Mouse (Mus musculus): ENCODE results near the gene Abca4. TPM values are rescaled to one million over a fixed set of nuclear protein-coding genes. Genes with fewer than 3 reads are reported as not detected.

Abca4 gene
- polyA plus RNA-seq, 1 experiment from 2014 or later: 3.1 TPM

DNA sequence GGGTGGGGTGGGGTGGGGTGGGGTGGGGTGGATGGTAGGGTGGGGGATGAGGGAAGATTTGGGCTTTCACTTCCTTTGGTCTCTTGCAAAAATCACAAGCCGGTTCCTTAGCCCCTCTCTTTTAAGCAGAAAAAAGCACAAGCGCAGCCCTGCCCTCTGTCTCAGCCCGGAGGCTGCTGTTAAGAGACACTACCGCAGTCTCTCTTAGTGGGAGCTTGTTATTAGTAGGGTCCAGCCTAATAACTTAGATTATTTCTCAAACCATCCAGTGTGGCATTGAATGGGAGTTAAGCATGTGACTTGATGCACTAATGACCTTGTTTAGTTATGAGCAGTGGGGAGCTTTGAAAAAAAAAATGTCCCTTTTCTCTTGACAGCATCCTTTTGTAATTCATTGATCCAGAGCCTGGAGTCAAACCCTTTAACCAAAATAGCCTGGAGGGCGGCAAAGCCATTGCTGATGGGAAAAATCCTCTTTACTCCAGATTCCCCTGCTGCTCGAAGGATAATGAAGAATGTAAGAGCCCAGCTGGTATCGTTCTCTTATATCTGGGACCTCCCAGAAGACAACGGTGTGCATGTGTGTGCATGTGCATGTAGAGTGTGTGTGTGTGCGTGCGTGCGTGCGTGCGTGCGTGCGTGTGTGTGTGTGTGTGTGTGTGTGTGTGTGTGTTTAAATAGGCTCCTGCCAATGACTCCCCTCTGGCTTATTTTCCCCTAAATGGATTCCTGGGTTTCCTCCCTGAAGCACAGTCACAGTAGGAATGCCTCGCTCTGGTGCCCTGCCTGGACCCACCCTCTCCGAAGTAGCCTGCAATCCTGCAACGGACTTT is 41.1 kb downstream of the Abca4 start:
- Histone ChIP-seq H3K9me3 (replicated peaks; ENCODE audit: control insufficient read depth, low read length) (no peaks in the 10 kb centered on the region), H3K27me3 (ENCODE audit: control insufficient read depth, insufficient read depth, low read length) (no peaks in the 10 kb centered on the region), H3K4me1 (ENCODE audit: control insufficient read depth, insufficient read depth, low read length) (peaks cover 7% of the 10 kb centered on the region), H3K27ac (ENCODE audit: low read depth, low read length) (no peak overlapping the region), H3K4me2 (no peak overlapping the region), H3K9ac (ENCODE audit: low read depth, low read length) (no peak overlapping the region), H3K4me3 (ENCODE audit: low read depth, low read length) (no peak overlapping the region), H3K36me3 (ENCODE audit: control insufficient read depth, insufficient read depth, low read length) (no peaks in the 10 kb centered on the region)
- WGBS (ENCODE audit: insufficient replicate concordance): 70% methylated on average over 18 of the region's 18 CpGs
- ATAC-seq (replicated peaks; ENCODE audit: insufficient number of reproducible peaks, low FRiP score, low TSS enrichment): no peak

DNA sequence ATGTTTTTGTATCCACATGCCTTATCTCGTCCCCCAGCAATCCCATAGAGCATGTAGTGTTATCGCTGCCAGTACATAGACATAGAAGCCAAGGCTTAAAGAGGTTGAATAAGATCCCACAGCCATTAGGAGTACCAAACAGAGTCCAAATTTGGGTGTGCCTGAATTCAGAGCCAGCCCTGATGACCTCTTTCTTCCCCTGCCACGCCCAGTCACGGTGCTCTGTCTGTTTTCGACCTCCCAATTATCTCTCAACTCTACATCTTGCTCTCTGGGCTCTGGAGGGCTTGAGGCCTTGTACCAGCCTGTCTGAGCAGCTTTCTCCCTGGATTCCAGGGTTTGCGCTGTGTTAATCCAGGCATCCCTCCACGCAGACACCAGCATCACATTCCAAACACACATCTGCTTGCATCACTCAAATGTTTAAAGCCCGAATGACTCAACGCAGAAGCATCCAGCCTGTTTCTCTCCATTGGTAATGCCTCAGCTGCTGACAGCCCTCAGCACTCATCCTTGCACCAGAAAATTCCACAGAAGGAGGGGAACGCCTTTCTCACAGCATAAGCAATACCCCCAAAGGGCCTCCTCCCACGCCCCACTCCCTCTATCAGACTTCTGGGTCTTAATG is 43.9 kb downstream of the Abca4 start:
- H3K4me1 ChIP-seq (ENCODE audit: control insufficient read depth, insufficient read depth, low read length): peaks cover 7% of the 10 kb centered on the region
- WGBS (ENCODE audit: insufficient replicate concordance): 50% methylated on average over 11 of the region's 11 CpGs
- no peaks in the 10 kb centered on the region for H3K9me3 ChIP-seq (replicated peaks; ENCODE audit: control insufficient read depth, low read length)
- H3K9ac ChIP-seq (ENCODE audit: low read depth, low read length): no peak overlapping the region
- peak; percentile 59; the same call in 1 of the 2 replicates for ATAC-seq (replicated peaks; ENCODE audit: insufficient number of reproducible peaks, low FRiP score, low TSS enrichment)
- H3K4me2 ChIP-seq: no peak overlapping the region
- no peaks in the 10 kb centered on the region for H3K36me3 ChIP-seq (ENCODE audit: control insufficient read depth, insufficient read depth, low read length)
- no peaks in the 10 kb centered on the region for H3K27me3 ChIP-seq (ENCODE audit: control insufficient read depth, insufficient read depth, low read length)
- H3K27ac ChIP-seq (ENCODE audit: low read depth, low read length): peak overlapping the region; percentile 3
- no peak overlapping the region for H3K4me3 ChIP-seq (ENCODE audit: low read depth, low read length)

DNA sequence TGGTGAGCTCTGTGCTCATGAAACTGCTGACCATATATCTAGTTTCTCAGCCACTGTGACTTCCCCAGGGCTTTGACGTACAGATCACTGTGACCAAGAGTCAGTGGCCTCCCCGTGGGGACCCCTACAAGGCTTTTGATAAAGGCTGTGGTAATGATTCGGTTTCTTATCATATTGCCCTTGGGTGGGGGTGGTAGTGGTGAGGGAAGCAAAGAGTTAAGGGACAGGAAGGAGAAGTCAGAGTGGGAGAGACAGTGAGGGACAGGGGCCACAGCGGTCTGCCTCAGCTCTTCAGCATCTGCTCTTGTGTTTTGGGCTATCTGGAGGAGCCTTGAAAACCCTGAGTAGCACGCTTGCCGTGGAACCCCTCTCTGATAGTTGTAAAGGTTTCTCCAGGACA is 46.1 kb downstream of the Abca4 start:
- Histone ChIP-seq H3K36me3 (ENCODE audit: control insufficient read depth, insufficient read depth, low read length) (no peaks in the 10 kb centered on the region), H3K27me3 (ENCODE audit: control insufficient read depth, insufficient read depth, low read length) (no peaks in the 10 kb centered on the region), H3K4me1 (ENCODE audit: control insufficient read depth, insufficient read depth, low read length) (peaks cover 7% of the 10 kb centered on the region)

DNA sequence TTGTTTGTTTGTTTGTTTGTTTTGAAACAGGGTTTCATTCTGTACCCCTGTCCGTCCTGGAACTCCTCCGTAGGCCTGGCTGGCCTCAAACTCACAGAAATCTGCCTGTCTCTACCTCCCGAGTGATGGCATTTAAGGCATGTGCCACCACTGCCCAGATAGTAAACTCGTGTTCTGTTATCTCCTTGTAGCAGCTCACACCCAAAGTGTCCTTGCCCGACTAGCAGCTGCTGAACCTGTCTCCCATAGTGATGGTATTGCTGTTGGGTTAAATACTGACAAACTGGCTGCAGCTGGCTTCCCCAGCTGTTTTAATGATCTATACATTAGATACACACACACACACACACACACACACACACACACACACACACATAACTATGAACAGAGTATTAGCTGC is 55.5 kb downstream of the Abca4 start:
- Histone ChIP-seq H3K9ac (ENCODE audit: low read depth, low read length) (no peak overlapping the region), H3K4me3 (ENCODE audit: low read depth, low read length) (no peak overlapping the region), H3K4me1 (ENCODE audit: control insufficient read depth, insufficient read depth, low read length) (peaks cover 24% of the 10 kb centered on the region), H3K4me2 (no peak overlapping the region), H3K36me3 (ENCODE audit: control insufficient read depth, insufficient read depth, low read length) (no peaks in the 10 kb centered on the region), H3K9me3 (replicated peaks; ENCODE audit: control insufficient read depth, low read length) (no peaks in the 10 kb centered on the region), H3K27me3 (ENCODE audit: control insufficient read depth, insufficient read depth, low read length) (no peaks in the 10 kb centered on the region), H3K27ac (ENCODE audit: low read depth, low read length) (no peak overlapping the region)
- ATAC-seq (replicated peaks; ENCODE audit: insufficient number of reproducible peaks, low FRiP score, low TSS enrichment): no peak
- 23% methylated on average over 5 of the region's 5 CpGs for WGBS (ENCODE audit: insufficient replicate concordance)

More for the DNA sequence above, 46.1 kb downstream of the Abca4 start:
- Histone ChIP-seq H3K9me3 (replicated peaks; ENCODE audit: control insufficient read depth, low read length) (no peaks in the 10 kb centered on the region), H3K4me2 (no peak overlapping the region), H3K27ac (ENCODE audit: low read depth, low read length) (no peak overlapping the region), H3K4me3 (ENCODE audit: low read depth, low read length) (no peak overlapping the region), H3K9ac (ENCODE audit: low read depth, low read length) (no peak overlapping the region)
- ATAC-seq (replicated peaks; ENCODE audit: insufficient number of reproducible peaks, low FRiP score, low TSS enrichment): no peak
- 62% methylated on average over 6 of the region's 6 CpGs for WGBS (ENCODE audit: insufficient replicate concordance)

DNA sequence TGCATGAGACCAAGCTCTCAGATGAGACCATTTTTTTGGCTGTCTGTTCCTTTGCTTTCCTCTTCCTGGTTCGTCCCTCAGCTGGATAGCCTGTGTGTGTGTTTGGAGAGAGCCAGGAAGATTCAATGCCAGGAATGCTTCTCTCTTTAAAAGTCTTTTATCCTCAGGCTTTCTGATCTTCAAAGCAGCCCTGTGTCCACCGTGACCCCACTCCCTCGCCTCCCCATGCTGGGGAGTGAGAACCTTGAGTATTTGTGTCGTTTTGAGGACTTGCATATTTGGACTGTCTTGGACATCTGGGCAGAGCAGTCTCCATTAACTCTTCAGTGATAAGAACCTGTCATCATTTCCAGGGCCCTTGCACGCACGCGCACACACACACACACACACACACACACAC is 57.8 kb downstream of the Abca4 start:
- no peak for ATAC-seq (replicated peaks; ENCODE audit: insufficient number of reproducible peaks, low FRiP score, low TSS enrichment)
- Histone ChIP-seq H3K9ac (ENCODE audit: low read depth, low read length) (no peak overlapping the region), H3K36me3 (ENCODE audit: control insufficient read depth, insufficient read depth, low read length) (no peaks in the 10 kb centered on the region), H3K4me3 (ENCODE audit: low read depth, low read length) (no peak overlapping the region), H3K27me3 (ENCODE audit: control insufficient read depth, insufficient read depth, low read length) (no peaks in the 10 kb centered on the region), H3K27ac (ENCODE audit: low read depth, low read length) (no peak overlapping the region), H3K9me3 (replicated peaks; ENCODE audit: control insufficient read depth, low read length) (no peaks in the 10 kb centered on the region), H3K4me1 (ENCODE audit: control insufficient read depth, insufficient read depth, low read length) (peaks cover 13% of the 10 kb centered on the region), H3K4me2 (no peak overlapping the region)
- 35% methylated on average over 7 of the region's 7 CpGs for WGBS (ENCODE audit: insufficient replicate concordance)

DNA sequence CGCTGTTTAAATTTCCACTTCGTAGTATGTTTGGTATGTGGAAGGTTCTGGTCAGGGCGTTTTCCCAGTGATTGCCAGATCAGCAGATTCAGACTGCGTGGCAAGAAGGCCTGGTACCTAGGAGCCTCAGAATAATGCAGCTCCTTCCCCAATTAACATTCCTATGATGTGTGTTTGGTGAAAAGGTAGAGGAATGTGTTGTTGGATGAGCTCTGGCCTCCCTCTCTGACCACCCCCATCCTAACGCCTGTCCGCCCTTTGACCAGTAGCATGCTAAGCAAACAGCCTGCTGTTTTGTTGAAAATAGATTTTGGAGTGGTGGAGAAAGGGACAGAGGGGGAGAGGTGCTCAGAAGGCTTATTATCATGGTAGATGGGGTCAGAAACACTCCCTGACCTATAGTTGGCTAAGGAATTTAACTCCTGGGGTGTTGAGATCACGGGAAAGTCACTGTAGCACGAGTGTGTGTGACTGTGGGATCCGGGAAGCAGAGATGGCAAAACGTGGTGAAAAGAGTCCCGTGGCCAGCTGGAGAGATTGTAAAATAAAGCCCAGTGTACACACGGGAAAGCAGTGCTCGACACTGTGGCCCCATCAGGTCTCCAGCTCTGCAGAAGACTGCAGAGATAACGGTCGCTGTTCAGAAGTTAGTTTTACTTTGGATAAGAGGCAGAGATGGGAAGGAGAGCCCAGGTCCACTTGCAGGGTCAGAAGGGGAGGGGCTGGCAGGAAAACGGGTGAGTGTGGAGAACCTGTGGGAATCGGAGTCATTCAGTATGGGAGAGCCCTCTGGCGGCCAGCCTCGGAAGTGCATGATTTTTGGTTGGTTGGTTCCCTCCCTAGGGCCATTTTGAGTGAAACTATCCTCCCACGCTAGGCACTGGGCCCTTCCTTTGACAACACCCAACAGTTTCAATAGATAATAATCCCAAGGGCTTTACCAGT is 59.9 kb downstream of the Abca4 start:
- Histone ChIP-seq H3K27me3 (ENCODE audit: control insufficient read depth, insufficient read depth, low read length) (no peaks in the 10 kb centered on the region), H3K9ac (ENCODE audit: low read depth, low read length) (peak overlapping the region; percentile 39; the same call in 1 of the 2 replicates)
- WGBS (ENCODE audit: insufficient replicate concordance): 21% methylated on average over 20 of the region's 20 CpGs

DNA sequence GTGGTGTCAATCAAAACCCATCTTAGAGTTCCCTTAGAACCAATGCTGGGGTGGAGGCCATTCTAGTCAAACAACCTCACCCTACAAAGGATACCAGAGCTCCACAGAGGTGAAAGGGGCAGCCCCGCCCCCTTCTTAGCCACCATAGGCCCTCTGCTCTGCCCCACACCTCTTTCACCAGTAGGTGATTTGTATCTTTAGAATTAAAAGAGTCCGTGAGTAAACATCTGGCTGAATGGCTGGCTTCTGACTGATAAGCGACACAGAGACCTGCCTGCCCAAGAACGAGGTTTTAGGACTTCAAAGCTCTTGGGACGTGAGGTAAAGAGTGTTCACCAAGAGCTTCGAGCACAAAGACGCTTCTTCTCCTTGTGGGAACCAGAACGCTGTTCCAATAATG is 62.7 kb downstream of the Abca4 start:
- Histone ChIP-seq H3K9me3 (replicated peaks; ENCODE audit: control insufficient read depth, low read length) (no peaks in the 10 kb centered on the region), H3K27ac (ENCODE audit: low read depth, low read length) (no peak overlapping the region), H3K9ac (ENCODE audit: low read depth, low read length) (no peak overlapping the region), H3K4me3 (ENCODE audit: low read depth, low read length) (no peak overlapping the region), H3K4me2 (no peak overlapping the region), H3K27me3 (ENCODE audit: control insufficient read depth, insufficient read depth, low read length) (no peaks in the 10 kb centered on the region), H3K4me1 (ENCODE audit: control insufficient read depth, insufficient read depth, low read length) (peaks cover 23% of the 10 kb centered on the region), H3K36me3 (ENCODE audit: control insufficient read depth, insufficient read depth, low read length) (no peaks in the 10 kb centered on the region)
- 53% methylated on average over 8 of the region's 8 CpGs for WGBS (ENCODE audit: insufficient replicate concordance)
- no peak for ATAC-seq (replicated peaks; ENCODE audit: insufficient number of reproducible peaks, low FRiP score, low TSS enrichment)

More for the DNA sequence above, 59.9 kb downstream of the Abca4 start:
- peak overlapping the region; percentile 22; the same call in 1 of the 2 replicates for H3K4me3 ChIP-seq (ENCODE audit: low read depth, low read length)
- H3K9me3 ChIP-seq (replicated peaks; ENCODE audit: control insufficient read depth, low read length): no peaks in the 10 kb centered on the region
- peak; percentile 47; the same call in 1 of the 2 replicates for ATAC-seq (replicated peaks; ENCODE audit: insufficient number of reproducible peaks, low FRiP score, low TSS enrichment)
- H3K4me2 ChIP-seq: peak overlapping the region; percentile 62
- peaks cover 13% of the 10 kb centered on the region for H3K4me1 ChIP-seq (ENCODE audit: control insufficient read depth, insufficient read depth, low read length)
- no peaks in the 10 kb centered on the region for H3K36me3 ChIP-seq (ENCODE audit: control insufficient read depth, insufficient read depth, low read length)
- 0 out of 2 replicates have a peak overlapping the region, but pooled peaks have one; percentile 46 for H3K27ac ChIP-seq (ENCODE audit: low read depth, low read length)

DNA sequence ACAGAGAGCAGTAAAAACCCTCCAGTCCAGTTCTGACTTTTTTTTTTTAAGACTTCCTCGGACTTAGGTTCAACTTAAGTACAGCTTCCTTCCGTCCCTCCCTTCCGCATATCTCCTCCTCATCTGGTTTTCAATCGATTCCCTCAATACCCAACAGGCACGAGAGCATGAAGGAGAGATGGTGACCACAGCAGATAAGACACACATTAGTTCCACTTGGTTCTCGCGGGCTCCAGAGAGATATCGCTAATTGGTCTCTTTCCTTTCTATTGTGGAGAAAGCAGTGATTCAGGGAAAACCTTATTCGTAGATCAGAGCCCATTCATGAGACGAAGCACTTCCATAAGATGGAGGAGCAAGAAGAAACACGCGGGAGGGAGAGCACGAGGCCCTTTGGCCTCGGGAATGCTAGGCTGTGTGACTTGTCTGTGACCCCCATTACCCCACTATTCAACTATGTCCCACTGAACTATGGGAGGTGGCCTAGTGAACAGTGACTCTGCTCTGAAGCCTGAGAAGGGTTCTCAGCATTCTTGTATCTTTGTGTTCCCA is 63.5 kb downstream of the Abca4 start:
- H3K27ac ChIP-seq (ENCODE audit: low read depth, low read length): no peak overlapping the region
- no peak overlapping the region for H3K9ac ChIP-seq (ENCODE audit: low read depth, low read length)
- H3K36me3 ChIP-seq (ENCODE audit: control insufficient read depth, insufficient read depth, low read length): no peaks in the 10 kb centered on the region
- no peak for ATAC-seq (replicated peaks; ENCODE audit: insufficient number of reproducible peaks, low FRiP score, low TSS enrichment)
- peaks cover 23% of the 10 kb centered on the region for H3K4me1 ChIP-seq (ENCODE audit: control insufficient read depth, insufficient read depth, low read length)
- H3K4me2 ChIP-seq: no peak overlapping the region
- 63% methylated on average over 14 of the region's 14 CpGs for WGBS (ENCODE audit: insufficient replicate concordance)
- no peaks in the 10 kb centered on the region for H3K9me3 ChIP-seq (replicated peaks; ENCODE audit: control insufficient read depth, low read length)
- no peaks in the 10 kb centered on the region for H3K27me3 ChIP-seq (ENCODE audit: control insufficient read depth, insufficient read depth, low read length)
- no peak overlapping the region for H3K4me3 ChIP-seq (ENCODE audit: low read depth, low read length)
